Mouse (Mus musculus): ENCODE measurements around the gene Man2a2. TPM values are rescaled to one million over a fixed set of nuclear protein-coding genes. Genes with fewer than 3 reads are reported as not detected.
"Not testable (repeated sequence)": the region's sequence is repeated elsewhere in the genome, so short reads cannot be mapped to it uniquely, and the experiment has no call there.

The Man2a2 gene
- total RNA-seq, 2 experiments from 2014 or later = 169 to 178 TPM

DNA sequence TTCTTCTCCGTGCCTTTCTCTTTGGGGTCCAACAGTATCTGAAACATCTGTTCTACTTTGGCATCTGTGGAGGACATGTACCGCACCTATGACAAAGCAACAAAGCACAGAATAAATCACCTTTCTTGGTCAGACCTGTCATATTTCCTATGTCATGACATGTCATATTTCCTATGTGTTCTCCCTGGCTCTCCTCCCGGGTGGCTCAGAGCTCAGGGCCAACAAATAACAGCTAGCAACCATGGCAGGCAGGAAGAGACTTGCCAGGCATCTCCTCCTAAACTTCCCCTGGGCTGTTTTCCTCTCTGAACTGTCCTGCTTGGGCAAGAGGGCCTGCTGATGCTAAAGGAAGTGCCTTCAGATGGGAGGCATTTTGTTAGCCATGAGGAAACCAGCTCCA, 34.2 kb downstream of the Man2a2 start:
- no peak for TF ChIP-seq CTCF (conservative IDR thresholded peaks at IDR 0.05)
- no peak for DNase-seq (ENCODE audit: low spot score in 2 of 2)
- Histone ChIP-seq H3K27ac (no peak overlapping the region), H3K4me3 (no peak overlapping the region)

DNA sequence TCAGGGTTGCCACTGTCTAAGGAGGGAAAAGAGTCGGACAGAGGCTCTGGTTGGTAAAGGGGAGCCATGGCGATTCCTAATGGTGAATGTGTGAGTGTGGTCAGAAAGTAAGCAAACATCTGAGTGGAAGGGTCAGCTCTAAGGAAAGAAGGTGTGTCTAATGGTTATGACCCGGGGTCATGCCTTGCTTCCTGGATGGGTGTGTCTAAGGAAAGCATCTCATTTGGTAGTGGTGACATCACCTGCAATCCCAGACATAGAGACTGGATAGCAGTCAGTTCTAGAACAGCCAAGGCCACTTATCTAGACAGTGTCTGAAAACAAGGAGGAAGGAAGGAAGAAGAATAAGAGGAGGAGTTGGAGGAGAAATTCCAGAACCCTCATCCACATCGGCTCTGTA, 36.3 kb downstream of the Man2a2 start:
- no peak for DNase-seq (ENCODE audit: low spot score in 2 of 2)
- Histone ChIP-seq H3K4me3 (no peak overlapping the region), H3K27ac (no peak overlapping the region)
- no peak for TF ChIP-seq CTCF (conservative IDR thresholded peaks at IDR 0.05)

DNA sequence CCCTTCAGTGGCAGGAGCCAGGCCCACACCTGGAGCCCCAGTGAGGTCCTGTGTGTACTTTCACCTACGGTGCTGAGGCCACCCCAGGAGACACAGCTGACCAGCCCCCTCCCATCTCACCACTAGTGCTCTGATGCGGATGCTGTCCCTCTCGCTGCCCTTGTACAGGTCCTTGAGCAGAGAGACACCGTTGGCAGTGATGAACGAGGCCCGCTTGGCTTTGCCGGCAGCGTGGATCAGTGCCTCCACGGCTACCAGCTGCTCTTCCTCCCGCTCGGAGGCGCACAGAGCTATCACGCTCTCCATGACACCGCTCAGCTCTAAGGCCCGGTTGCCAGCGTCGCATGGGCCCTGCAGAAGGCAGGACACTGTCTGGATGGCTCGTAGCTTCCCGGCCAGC, 39.7 kb downstream of the Man2a2 start:
- Histone ChIP-seq H3K4me3 (no peak overlapping the region), H3K27ac (peak overlapping the region; percentile 25; the same call in 1 of the 2 replicates)
- no peak for TF ChIP-seq CTCF (conservative IDR thresholded peaks at IDR 0.05)
- no peak for DNase-seq (ENCODE audit: low spot score in 2 of 2)

DNA sequence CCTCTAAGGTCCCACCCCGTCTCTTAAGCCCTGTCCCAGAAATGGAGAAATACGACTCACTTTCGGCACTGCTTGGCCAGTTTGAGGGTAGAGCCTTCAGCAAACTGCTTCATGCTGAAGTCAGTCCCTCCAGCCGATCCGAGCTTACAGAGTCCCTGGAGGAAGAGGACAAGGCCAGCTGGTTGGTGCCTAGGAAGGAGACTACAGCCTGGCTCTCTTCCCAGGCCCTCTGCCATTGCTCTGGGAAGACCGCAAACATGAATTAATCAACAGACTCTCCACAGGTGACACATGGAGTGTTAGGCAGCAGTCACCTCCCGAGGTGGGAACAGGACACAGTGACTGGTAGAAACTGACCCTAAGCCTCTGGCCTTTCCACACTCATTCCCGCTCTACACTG, 40.9 kb downstream of the Man2a2 start:
- H3K27ac ChIP-seq = no peak overlapping the region
- no peak overlapping the region for H3K4me3 ChIP-seq
- TF ChIP-seq CTCF (conservative IDR thresholded peaks at IDR 0.05) = no peak
- DNase-seq (ENCODE audit: low spot score in 2 of 2) = no peak

DNA sequence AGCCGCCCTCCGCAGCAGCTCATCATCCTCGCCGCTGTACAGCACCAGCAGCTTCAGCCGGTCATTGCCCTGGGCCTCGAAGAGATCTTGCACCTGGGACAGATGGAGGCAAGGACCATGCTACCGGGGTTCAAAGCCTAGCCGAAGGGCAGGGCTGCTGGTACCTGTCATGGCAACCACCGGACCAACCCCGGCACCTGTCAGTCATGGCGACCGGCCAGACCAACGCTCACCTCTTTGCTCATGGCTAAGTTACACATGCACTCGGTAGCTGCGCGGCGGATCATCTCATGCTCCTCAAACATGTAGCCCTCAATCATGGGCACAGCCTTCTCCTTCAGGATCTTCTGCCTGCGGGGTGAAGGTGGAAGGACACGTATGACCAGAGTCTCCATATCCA, 45.1 kb downstream of the Man2a2 start:
- DNase-seq (ENCODE audit: low spot score in 2 of 2) = no peak
- TF ChIP-seq CTCF (conservative IDR thresholded peaks at IDR 0.05) = no peak
- no peak overlapping the region for H3K4me3 ChIP-seq
- no peak overlapping the region for H3K27ac ChIP-seq

DNA sequence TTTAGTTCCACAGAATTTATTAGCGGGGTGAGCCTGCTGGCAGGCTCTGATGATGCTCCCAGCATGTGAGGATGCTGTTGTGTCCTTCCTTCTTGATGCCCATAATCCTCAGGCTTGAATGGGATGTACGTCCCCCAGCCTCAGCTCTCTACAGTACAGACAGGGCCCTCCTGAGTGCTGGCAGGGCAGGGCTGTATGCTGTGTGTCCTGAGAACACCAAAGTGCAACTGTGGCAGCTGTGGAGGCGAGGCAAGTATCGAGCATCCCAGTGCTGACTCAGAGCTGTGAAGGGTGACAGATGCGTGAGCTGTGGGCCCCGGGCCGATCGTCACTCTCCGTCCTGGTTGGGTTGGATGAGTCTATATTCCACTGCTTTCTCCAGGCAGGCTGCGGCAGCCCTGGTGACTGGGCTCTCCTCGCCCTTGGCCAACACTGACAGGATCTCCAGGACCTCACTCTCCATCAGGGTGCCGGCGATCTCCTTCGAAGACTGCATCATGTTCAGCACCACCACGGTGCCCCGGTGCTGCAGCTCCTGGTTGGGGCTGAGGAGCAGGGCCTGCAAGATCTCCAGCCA, 45.8 kb downstream of the Man2a2 start:
- H3K27ac ChIP-seq = peak overlapping the region; percentile 97

DNA sequence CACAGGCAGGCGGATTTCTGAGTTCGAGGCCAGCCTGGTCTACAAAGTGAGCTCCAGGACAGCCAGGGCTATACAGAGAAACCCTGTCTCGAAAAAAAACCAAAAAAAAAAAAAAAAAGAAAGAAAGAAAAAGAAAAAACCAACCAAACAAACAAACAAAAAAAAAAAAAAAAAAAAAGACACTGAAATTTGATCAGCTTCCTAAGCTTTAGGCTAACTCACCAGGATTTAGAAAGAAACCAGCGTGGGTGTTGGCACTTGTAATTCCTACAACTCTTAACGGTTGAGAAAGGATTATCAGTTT, 46.4 kb downstream of the Man2a2 start:
- H3K4me3 ChIP-seq; DNase-seq (ENCODE audit: low spot score in 2 of 2): not testable (repeated sequence)
- H3K27ac ChIP-seq = peak overlapping the region; percentile 97

More for the DNA sequence above, 45.8 kb downstream of the Man2a2 start:
- H3K4me3 ChIP-seq = no peak overlapping the region
- no peak for TF ChIP-seq CTCF (conservative IDR thresholded peaks at IDR 0.05)
- DNase-seq (ENCODE audit: low spot score in 2 of 2) = no peak

DNA sequence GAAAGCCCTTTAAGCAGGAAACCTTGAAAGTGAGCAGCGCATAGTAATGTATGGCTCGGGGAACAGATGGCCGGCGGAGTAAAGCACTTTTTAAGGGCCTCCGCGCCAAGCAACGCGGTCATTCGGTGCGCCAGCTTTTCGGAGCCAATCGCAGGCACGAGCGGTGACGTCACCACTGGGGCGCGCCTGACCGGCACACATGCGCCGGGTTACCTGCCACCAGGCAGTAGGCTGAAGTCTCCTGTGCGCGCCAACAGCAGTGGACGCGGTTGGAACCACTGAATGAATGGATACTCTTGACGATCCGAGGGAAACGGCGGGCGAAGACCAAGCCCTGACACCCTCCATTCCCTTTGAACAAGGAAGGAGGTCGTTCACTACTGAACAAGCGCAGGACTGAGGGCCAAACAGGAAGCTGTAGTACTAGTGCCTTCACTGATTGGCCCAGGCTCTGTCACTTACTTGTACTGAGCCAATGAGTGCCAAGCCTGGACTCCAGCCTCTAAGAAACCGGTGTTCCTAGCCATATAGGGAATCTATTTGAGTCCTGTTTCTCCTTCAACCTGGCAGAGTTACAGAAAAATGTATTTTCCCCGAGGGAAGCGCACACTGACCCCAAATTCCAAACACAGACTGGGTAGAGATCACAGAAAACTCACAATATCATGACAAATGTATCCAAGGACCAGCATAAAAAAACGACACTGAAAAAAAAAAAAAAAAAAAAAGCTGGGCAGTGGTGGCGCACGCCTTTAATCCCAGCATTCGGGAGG, 46.9 kb downstream of the Man2a2 start, which contains the start of gene Rccd1:
Rccd1 (minus strand) TSS at position 412 of the 773 bp plus-strand sequence.
- no peak for TF ChIP-seq CTCF (conservative IDR thresholded peaks at IDR 0.05)
- Histone ChIP-seq H3K4me3 (peak within 1 kb of the TSS; percentile 69), H3K27ac (peak within 1 kb of the TSS; percentile 97)
- DNase-seq (ENCODE audit: low spot score in 2 of 2) = peak; percentile 94 to 95

DNA sequence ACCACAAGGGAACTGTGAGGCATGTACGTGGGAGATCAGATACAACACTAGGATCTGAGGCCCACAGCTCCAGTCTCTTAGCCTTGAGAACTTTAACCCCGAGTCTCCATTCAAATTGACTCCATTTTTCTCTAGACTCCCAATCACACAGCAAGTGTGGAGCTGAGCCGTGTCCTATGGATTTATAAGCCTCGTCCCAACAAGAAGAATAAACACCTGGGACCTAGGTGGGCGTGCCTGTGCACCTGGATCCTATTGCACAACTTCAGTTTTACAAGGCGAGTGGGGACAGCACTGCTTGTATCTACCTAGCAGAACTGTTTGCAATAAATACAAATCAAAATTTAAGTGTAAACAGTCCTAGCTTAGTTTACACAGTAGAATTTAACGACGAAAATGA, 47.8 kb downstream of the Man2a2 start:
- peak overlapping the region; percentile 69 for H3K4me3 ChIP-seq
- TF ChIP-seq CTCF (conservative IDR thresholded peaks at IDR 0.05) = no peak
- peak overlapping the region; percentile 97 for H3K27ac ChIP-seq
- DNase-seq (ENCODE audit: low spot score in 2 of 2) = no peak

DNA sequence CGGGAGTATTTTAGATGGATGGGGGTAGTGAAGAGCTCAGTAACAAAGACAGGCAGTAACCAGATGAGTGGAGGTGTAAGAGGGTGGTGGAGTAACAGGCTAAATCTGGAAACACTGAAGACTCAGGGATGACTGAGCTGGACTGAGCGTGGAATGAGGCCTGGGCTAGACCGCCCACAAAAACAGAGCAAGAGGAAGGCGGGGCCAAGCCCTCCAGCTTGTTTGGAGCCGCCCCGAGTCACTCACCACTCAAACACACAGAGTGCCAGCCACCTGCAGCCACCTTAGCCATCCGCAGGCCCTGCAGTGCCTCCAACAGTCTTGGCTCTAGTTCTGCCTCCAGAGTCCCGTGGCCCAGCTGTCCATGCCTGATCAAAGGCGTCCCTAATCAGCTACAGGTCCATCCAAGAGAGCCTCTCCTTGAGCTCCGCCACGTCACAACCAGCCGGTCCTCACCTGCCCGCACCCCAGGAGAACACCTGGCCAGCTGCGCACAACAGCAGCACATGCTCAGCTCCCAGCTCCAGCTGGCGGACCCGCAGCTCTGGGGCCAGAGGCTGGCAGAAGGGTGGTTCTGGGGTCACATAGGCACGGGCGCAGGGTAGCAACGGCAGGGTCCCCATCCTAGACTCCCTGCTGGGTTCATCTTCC, 51.2 kb downstream of the Man2a2 start:
- no peak for DNase-seq (ENCODE audit: low spot score in 2 of 2)

DNA sequence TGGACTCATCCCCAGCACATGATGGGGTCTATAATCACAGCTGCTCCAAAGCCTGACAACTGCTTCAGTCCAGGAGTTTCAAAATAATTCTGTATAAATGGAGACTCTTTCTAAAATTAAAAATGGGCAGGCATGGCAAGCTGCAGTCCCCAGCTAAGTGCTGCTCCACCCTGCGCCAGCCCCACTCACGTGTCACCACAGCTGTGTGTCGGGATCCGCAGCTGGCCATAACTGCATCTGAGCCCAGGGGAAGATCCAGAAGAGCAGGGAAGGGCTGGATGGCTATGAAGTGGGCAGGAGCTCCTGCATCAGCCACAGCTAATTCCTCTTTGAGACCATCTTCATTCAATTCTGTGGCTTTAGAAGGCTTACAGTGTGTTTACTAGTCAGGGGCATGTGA, 52.5 kb downstream of the Man2a2 start:
- DNase-seq (ENCODE audit: low spot score in 2 of 2) = no peak
- H3K4me3 ChIP-seq = no peak overlapping the region
- TF ChIP-seq CTCF (conservative IDR thresholded peaks at IDR 0.05) = no peak
- peak overlapping the region; percentile 36; the same call in 1 of the 2 replicates for H3K27ac ChIP-seq

More for the DNA sequence above, 51.2 kb downstream of the Man2a2 start:
- no peak overlapping the region for H3K4me3 ChIP-seq
- H3K27ac ChIP-seq = no peak overlapping the region
- no peak for TF ChIP-seq CTCF (conservative IDR thresholded peaks at IDR 0.05)

DNA sequence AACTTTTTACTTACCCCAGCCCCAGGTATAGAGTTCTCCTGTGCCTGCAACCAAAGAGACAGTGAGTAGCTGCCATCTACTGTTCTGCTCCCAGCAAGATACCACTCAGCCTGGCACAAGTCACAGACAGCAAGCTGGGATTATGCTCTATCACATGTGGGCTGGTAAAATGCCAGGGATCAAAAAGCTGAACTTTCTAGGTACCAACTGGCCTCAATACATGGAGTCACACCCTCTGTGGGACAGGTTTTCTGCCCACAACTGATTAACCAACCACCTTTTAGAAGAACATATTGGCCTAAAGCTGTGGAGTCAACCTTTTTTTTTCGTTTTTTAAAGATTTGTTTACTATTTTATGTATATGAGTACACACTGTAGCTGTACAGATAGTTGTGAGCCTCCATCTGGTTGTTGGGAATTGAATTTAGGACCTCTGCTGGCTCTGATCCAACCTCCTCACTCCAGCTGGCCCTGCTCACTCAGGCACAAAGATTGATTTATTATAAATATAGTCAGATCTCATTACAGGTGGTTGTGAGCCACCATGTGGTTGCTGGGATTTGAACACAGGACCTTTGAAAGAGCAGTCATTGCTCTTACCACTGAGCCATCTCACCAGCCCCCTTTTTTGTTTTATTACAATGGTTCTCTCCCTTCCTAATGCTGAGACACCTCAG, 53.6 kb downstream of the Man2a2 start:
- TF ChIP-seq CTCF (conservative IDR thresholded peaks at IDR 0.05) = no peak; the same call in 1 of the 2 replicates
- Histone ChIP-seq H3K27ac (no peak overlapping the region), H3K4me3 (no peak overlapping the region)
- DNase-seq (ENCODE audit: low spot score in 2 of 2) = no peak

DNA sequence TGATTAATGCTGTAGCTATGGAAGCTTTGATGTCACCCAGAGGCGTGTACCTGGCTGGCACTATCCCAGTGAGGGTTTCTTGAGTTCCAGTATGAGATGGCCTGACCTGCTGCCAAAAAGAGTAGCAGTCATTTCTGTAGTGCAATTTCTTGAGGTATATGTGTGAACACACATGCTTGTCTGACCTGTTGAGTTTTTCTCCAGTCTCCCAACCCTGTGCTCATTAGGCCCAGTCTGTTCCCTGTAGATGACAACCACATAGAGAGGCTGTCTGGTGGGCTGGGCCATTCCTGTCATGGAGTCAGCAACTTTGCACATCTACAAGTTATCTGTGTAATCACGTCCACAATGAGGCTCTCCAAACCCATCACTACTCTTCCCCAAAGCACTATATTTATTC, 55.4 kb downstream of the Man2a2 start:
- TF ChIP-seq CTCF (conservative IDR thresholded peaks at IDR 0.05) = no peak
- no peak overlapping the region for H3K4me3 ChIP-seq
- H3K27ac ChIP-seq = no peak overlapping the region
- DNase-seq (ENCODE audit: low spot score in 2 of 2) = no peak

All from layer of hippocampus, adult 2 months (tissue).